ENCODE assay signal across 8 mouse cellular contexts in the genomic region with DNA sequence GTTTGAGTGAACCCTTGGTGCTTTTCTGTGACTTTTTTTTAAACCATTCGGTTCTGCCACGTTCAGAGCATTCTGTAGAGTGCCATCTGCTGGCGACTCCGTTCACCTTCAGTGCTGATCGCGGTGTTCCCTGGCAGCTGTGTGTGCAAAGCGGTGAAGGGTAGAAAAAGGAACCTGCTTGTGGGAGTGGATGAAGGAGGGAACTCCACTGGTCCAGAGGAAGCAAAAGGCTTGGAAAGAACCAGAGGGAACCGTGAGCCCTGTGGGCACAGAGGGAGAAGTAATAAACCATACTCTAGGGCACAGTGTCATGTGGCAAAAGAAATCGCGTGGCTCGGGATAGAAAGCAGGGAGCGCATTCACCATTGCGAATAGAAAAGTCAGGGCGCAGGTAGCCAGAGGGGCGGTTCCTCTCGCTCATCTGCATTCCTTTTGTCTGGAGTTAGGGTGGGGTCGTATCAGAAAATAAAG.
DNase-seq lines count a peak whose midpoint lies in the region; ATAC-seq lines count a peak whose summit lies in the region.

No protein-coding gene starts in this region.

- intact Hi-C loops in heart, postnatal 14 days (cut with DNase I), result loop anchor here (1.0 to 5.0 kb wide), 2 partner anchors 96 to 241 kb away; no protein-coding TSS in a partner anchor

- H3K36me3 ChIP-seq in forebrain, embryonic 13.5 days (ENCODE audit: poor library complexity, severe bottlenecking), result no peaks in the 10 kb centered on the region
- H3K36me3 ChIP-seq in liver, embryonic 16.5 days (ENCODE audit: control insufficient read depth, insufficient read depth), result no peaks in the 10 kb centered on the region
- H3K36me3 ChIP-seq in neural tube, embryonic 13.5 days, result no peaks in the 10 kb centered on the region

- H3K4me3 ChIP-seq in forebrain, embryonic 13.5 days, result peak overlapping the region; percentile 43
- H3K4me3 ChIP-seq in liver, embryonic 16.5 days (ENCODE audit: low read depth, low read length), result peak overlapping the region; percentile 41
- H3K4me3 ChIP-seq in neural tube, embryonic 13.5 days, result peak overlapping the region; percentile 39

- H3K4me1 ChIP-seq in forebrain, embryonic 13.5 days, result peaks cover 23% of the 10 kb centered on the region
- H3K4me1 ChIP-seq in liver, embryonic 16.5 days (ENCODE audit: control insufficient read depth, low read depth, low read length), result no peaks in the 10 kb centered on the region
- H3K4me1 ChIP-seq in neural tube, embryonic 13.5 days (replicated peaks), result peaks cover 14% of the 10 kb centered on the region

- peak overlapping the region; percentile 54; the same call in 1 of the 2 replicates for H3K27ac ChIP-seq in forebrain, embryonic 13.5 days
- H3K27ac ChIP-seq in liver, embryonic 16.5 days (ENCODE audit: low read length), result no peak overlapping the region
- peak overlapping the region; percentile 84 for H3K27ac ChIP-seq in neural tube, embryonic 13.5 days (replicated peaks)

- DNase-seq in CD8-positive naive resting alpha-beta T cell, adult 2 months (ENCODE audit: low read depth in 2 of 2, low spot score in 2 of 2), result peak; percentile 55 to 72
- DNase-seq in c-Kit-positive CD71-negative TER-119-negative erythroid progenitor cells, embryonic 14.5 days (ENCODE audit: low read depth), result peak; percentile 69
- DNase-seq in heart, postnatal 14 days, result peak; percentile 78 to 88
- DNase-seq in large intestine, adult 2 months (ENCODE audit: low read depth, low spot score), result peak; percentile 39
- peak; percentile 76 for DNase-seq in telencephalon, adult 2 months (ENCODE audit: low read depth, low spot score)

- under 1% methylated on average over 17 of the region's 17 CpGs for WGBS in forebrain, embryonic 13.5 days
- 1% methylated on average over 17 of the region's 17 CpGs for WGBS in large intestine, adult 2 months
- 1% methylated on average over 17 of the region's 17 CpGs for WGBS in liver, embryonic 16.5 days (ENCODE audit: insufficient replicate concordance)
- 1% methylated on average over 17 of the region's 17 CpGs for WGBS in neural tube, embryonic 13.5 days

- H3K27me3 ChIP-seq in forebrain, embryonic 13.5 days, result peaks cover 12% of the 10 kb centered on the region
- H3K27me3 ChIP-seq in liver, embryonic 16.5 days (ENCODE audit: control insufficient read depth, insufficient read depth, low read depth, low read length), result no peaks in the 10 kb centered on the region; the same call in 1 of the 2 replicates
- H3K27me3 ChIP-seq in neural tube, embryonic 13.5 days, result no peaks in the 10 kb centered on the region; the same call in 1 of the 2 replicates

- peak overlapping the region; percentile 64 for H3K9ac ChIP-seq in forebrain, embryonic 13.5 days
- H3K9ac ChIP-seq in liver, embryonic 16.5 days (ENCODE audit: low read depth, low read length), result no peak overlapping the region
- H3K9ac ChIP-seq in neural tube, embryonic 13.5 days, result peak overlapping the region; percentile 73

- peak; percentile 82 for ATAC-seq in forebrain, embryonic 13.5 days
- peak; percentile 24; the same call in 1 of the 2 replicates for ATAC-seq in liver, embryonic 16.5 days (ENCODE audit: low read depth)
- ATAC-seq in neural tube, embryonic 13.5 days (ENCODE audit: low read depth), result peak; percentile 81

- peak overlapping the region; percentile 82 for H3K4me2 ChIP-seq in forebrain, embryonic 13.5 days
- H3K4me2 ChIP-seq in liver, embryonic 16.5 days (ENCODE audit: low read depth, low read length), result peak overlapping the region; percentile 56
- peak overlapping the region; percentile 83 for H3K4me2 ChIP-seq in neural tube, embryonic 13.5 days

- no peaks in the 10 kb centered on the region for H3K9me3 ChIP-seq in forebrain, embryonic 13.5 days (replicated peaks)
- H3K9me3 ChIP-seq in liver, embryonic 16.5 days (replicated peaks; ENCODE audit: control insufficient read depth, low read length), result no peaks in the 10 kb centered on the region
- no peaks in the 10 kb centered on the region for H3K9me3 ChIP-seq in neural tube, embryonic 13.5 days

Comparison
In these comparisons a context has a peak if more than half of its experiments do, and no peak if none do; other contexts are left out.
1. ATAC-seq: peak in every context shown above with its lines; median percentile 82 in forebrain, embryonic 13.5 days; 81 in neural tube, embryonic 13.5 days; 24 in liver, embryonic 16.5 days.